Mouse (Mus musculus) left cerebral cortex, postnatal 14 days (tissue): ENCODE results near the gene Rnf24. TPM values are rescaled to one million over a fixed set of nuclear protein-coding genes. Genes with fewer than 3 reads are reported as not detected.

Source experiments
- DNase-seq, 2 experiments: peaks; one replicate each; pipeline ENCODE4 v3.0.0; 2021 to 2022; ENCODE audit warnings: low spot score in 2 of 2, mixed read lengths in 1 of 2
- intact Hi-C: fragments of 180-260 bp; cut with DNase I; formaldehyde crosslinking; loops from one replicate; pipeline ENCODE4 v1.15.1; 2025
- total RNA-seq, 2 experiments: library from RNA; stranded (reverse); gene quantifications; 2 replicates each; pipeline ENCODE4 v1.2.3; 2021

Rnf24 gene
- total RNA-seq, 2 experiments from 2014 or later: 30.3 to 32.3 TPM

- no peak for DNase-seq
- intact Hi-C loops: loop anchor here (5.0 kb wide), 1 partner anchor 131 kb away; no protein-coding TSS in a partner anchor
Measured at GRCm38 (mm10) chr2:131286276-131286675, 66.4 kb downstream of the Rnf24 start.

DNA sequence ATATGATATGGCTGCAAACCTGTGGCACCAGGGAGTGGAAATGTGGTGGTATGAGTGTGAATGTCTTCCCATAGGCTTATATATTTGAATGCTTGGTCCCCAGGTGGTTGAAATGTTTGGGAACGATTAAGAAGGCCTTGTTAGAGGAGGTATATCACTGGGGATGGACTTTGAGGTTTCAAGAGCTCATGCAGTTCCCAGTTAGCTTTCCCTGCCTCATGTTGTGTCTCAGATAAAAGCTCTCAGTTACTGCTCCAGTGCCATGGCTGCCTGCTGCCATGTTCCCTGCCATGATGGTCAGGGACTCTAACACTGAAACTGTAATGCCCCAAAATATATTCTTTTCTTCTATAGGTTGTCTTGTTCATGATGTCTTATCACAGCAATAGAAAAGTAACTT, 71.1 kb downstream of the Rnf24 start:
- intact Hi-C loops: no loop called here
- no peak for DNase-seq

- DNase-seq: no peak
- intact Hi-C loops: no loop called here
Measured at GRCm38 (mm10) chr2:131276722-131277121, 76.0 kb downstream of the Rnf24 start.

GRCm38 (mm10) chr2:131275493-131275892, 77.2 kb downstream of the Rnf24 start:
- intact Hi-C loops: no loop called here

GRCm38 (mm10) chr2:131265056-131265455, 87.6 kb downstream of the Rnf24 start:
- no peak for DNase-seq
- intact Hi-C loops: loop anchor here (10.0 kb wide), 1 partner anchor 150 kb away; no protein-coding TSS in a partner anchor

More at GRCm38 (mm10) chr2:131275493-131275892, 77.2 kb downstream of the Rnf24 start:
- no peak for DNase-seq

DNA sequence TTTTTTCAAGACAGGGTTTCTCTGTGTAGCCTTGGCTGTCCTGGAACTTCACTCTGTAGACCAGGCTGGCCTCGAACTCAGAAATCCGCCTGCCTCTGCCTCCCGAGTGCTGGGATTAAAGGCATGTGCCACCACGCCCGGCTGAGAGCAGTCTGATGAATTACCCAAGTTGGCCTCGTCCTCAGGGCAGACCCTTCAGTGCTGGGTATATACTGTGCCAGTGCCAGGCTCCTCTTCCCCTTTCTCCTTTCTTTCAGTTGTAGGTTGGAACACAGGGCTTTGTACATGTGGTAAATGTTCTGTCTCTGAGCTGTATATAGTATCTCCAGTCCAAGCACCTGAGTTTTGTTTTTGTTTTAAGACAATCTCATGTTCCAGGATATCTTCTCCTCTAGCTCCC, 88.7 kb downstream of the Rnf24 start:
- DNase-seq: no peak
- intact Hi-C loops: loop anchor here (10.0 kb wide), 1 partner anchor 151 kb away; no protein-coding TSS in a partner anchor

DNA sequence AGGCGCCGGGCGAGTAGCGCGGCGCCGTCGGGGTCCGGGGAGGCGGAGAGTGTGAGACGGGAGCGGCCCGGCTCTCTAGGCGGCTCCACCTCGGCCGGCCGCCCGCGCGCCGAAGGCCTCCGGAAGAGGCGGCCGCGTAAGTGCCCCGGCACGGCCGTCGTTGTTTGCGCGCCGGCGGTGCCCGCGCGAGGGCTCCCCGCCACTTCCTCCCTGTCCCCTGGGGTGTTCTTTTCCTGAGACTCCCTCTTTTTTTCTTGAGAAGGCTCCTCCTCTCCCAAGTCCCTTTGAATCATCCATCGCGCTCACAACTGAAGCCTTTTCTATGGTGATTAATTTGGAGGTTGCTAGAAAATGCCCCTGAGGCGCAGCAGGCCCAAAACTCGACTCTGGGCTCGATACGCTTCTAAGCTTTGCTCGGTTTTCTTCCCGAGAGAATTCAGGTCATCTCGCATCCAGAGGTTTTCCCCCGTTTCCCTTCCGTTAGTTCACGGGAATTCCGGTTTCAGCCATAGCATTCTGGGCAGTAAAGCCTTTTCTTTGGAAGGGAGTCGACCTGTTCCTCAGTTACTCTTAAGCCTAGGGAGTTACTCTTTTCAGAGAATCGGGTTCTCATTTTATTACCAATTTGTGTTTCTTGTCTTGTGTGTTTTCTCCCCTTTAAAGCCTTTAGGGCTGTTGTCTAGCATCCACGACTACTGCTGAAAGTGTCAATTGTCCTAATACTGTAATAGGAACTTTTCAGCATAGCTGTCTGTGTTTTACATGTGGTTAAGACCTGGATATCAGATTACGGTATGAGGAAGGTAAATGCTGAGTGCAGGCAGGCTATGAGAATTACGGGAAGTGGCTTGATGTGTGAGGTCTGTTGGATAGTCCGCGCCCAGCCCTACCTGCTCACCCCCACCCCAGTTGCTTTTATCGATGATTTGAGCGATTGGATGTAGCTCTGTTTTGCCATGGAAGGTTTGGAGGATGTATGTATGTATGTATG, 89.7 kb downstream of the Rnf24 start:
- intact Hi-C loops: loop anchor here (2.0 to 10.0 kb wide), 3 partner anchors 76 to 152 kb away; partner anchors contain the start of genes Cdc25b, Rnf24 and Spef1
- DNase-seq: peak in 1 of 2 experiments; percentile 57

- intact Hi-C loops: loop anchor here (2.0 to 10.0 kb wide), 3 partner anchors 75 to 153 kb away; partner anchors contain the start of genes Cdc25b, Rnf24 and Spef1
- peak; percentile 98 to 99 for DNase-seq
Measured at GRCm38 (mm10) chr2:131262213-131262672, 90.4 kb downstream of the Rnf24 start, which contains the start of gene Pank2. Gene Pank2, plus strand, starts transcription at chr2:131262495.

GRCm38 (mm10) chr2:131261481-131262212, 91.0 kb downstream of the Rnf24 start:
- intact Hi-C loops: loop anchor here (2.0 to 10.0 kb wide), 3 partner anchors 75 to 153 kb away; partner anchors contain the start of genes Cdc25b, Rnf24 and Spef1
- DNase-seq: peak; percentile 58 to 64

DNA sequence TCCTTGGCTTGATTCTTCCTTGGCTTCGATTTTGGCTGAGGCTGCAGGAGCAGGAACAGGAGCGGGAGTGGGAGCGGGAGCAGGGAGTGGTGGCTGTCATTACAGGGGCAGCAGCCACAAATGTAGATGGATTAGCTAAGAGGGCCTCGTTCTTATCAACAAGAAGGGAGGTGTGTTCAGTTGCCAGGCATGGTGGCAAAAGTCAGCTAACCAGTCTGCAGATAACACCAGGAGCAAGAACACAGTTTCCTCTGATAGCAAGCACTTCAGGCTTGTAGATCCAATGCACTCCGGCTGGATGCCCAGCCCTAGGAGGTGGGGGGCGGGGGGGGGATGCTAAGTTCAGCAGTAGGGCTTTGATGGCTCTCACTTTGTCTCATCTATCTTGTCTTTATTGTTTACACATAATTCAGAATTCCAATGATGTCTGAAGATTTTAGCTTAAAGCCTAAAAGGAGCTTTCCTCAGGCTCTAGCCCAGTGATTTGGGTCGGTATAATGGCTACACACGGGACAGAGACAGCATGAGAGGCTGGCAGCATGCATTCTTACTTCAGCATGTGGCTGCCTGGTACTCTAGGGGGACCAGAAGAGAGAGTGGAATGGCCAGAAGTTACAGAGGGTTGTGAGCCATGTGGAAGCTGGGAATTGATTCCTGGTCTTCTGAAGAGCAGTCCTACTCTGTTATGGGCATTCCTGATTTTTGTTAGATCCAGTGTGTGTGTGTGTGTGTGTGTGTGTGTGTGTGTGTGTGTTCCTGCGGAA, 92.0 kb downstream of the Rnf24 start:
- DNase-seq: peak in 1 of 2 experiments; percentile 24
- intact Hi-C loops: loop anchor here (10.0 kb wide), 1 partner anchor 154 kb away; no protein-coding TSS in a partner anchor

DNA sequence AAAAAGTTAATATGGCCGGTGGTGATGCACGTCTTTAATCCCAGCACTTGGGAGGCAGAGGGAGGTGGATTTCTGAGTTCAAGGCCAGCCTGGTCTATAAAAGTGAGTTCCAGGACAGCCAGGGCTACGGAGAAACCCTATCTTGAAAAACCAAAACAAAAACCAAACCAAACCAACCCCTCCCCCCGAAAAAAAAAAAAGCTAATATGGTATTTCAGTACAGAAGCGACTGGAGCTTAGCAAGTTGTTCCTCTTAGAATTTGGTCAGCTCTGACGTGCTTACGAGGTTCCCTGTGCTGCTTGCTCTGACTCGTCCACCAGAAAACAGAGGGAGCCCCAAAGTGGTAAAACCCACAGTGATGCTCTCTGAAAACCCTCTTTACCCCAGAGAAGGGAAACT, 94.0 kb downstream of the Rnf24 start:
- intact Hi-C loops: no loop called here
- DNase-seq: no peak

DNA sequence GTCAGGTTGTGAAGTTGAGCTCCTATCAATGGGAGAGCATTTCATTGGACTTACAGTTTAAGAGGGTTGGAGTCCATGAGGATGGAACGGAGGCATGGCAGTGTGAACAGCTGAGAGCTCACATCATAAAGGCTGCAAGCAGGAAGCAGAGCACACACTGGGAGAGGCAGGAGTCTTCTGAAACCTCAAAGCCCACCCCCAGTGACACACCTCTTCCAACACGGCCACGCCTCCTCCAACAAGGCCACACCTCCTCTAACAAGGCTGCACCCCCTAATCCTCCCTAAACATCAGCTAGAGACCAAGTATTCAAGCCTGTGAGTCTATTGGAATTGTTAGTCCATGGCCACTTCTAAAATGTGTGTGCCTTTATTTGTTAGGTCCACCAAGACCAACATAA, 97.0 kb downstream of the Rnf24 start:
- intact Hi-C loops: no loop called here
- no peak for DNase-seq

DNA sequence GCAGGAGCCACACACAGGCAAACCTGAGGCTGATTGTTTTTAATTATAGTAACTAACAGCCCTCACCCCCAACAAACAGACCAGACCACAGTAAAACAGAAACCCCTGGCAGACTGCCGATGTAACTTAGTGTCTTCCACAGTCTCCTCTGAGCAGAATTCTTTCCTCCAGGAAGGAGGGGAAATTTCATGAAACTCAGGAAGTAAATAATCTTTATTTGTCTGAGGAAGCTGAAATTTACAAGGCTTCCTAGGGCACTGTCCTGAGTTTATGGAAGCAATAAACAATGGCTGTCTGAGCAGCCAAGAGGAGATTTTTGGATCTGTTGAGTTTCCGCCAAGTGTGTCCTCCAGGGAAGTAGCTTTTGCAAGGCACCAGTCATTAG, 98.4 kb downstream of the Rnf24 start:
- DNase-seq: no peak
- intact Hi-C loops: loop anchor here (5.0 kb wide), 1 partner anchor 157 kb away; no protein-coding TSS in a partner anchor

DNA sequence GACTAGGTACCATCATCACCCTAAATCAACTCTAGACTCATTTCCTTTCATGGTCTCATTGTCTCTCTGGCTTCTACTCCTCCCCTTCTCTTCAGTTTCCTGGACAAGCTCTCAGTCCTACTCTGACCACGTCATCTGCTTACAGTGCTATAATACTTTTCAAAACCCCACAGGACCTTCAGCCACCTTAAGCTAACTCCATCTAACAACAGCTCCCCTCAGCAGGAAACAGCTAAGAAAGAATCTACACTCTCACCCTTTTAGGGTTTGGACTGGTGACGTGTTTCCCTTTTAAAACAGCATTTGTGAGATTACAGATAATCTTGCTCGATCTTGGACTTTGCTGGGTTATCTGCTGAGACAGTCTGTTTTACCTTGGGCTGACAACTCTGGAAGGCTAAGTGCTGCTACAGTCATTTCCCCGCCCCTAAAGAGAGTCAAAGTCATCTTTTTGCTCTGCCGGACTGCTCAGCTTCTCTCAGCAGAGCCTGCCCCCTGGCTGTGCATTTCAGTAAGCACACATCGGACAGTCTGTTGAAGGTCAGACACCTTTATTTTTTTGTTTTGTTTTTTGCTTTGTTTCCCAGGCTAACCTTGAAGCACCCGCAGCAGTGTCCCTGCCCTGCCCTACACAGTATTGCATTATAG, 98.9 kb downstream of the Rnf24 start:
- intact Hi-C loops: loop anchor here (5.0 kb wide), 1 partner anchor 157 kb away; no protein-coding TSS in a partner anchor
- peak; percentile 25 to 51 for DNase-seq
